Mouse (Mus musculus): Measurements from ENCODE around the gene Adamtsl1.

Adamtsl1 gene

DNA sequence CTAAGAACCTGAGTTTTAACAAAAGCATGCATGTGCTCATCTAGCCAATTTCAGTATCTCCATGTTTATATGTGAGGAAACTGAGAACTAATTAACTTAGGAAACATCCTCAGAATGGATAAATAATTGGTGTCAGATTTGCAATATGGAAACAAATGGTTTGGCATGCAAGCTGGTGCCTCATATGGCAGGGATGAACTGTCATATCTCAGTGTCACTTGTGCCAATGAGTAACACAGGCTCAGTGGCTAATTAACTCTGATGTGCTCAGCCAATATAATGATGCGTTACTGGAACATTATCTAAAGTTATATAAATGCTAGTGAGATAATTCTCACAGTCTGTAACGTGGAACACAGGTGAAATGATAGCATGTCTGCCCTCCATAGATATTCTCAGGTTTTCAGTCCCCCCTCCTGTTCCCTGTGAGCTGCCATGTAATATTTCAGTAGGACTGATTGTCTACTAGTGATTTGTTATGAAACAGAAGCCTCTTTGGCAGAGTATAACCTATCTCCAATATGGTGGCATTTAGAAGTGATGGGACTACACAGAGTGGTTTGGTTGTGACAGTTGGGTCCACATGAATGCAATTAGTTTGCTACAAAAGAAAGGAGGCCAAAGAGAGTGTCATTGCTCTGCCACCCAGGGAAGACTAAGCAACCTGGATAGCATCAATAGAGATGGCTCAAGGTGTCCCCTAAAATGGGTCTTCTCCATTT, 376.1 kb downstream of the Adamtsl1 start:
- ATAC-seq (ENCODE audit: insufficient number of reproducible peaks, low FRiP score, low TSS enrichment) = no peak

DNA sequence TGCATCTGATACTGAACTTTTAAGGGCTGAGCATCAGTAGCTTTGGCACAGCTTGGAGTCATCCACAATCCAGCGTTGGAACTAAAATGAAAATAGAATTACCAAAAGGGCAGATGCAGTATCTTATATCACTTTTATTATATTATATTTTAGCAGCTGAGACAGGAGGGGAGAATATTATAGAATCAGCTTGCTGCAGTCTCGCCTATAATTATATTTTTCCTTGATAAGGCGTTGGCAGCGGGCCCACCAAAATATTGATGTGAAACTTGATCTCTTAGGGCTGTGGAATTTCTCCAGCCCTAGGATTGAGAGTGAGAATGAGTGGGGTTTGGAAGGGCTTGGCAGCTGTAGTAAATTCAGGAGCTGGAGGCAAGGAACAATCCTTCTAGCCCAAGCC, 387.3 kb downstream of the Adamtsl1 start:
- no peak for ATAC-seq (ENCODE audit: insufficient number of reproducible peaks, low FRiP score, low TSS enrichment)

DNA sequence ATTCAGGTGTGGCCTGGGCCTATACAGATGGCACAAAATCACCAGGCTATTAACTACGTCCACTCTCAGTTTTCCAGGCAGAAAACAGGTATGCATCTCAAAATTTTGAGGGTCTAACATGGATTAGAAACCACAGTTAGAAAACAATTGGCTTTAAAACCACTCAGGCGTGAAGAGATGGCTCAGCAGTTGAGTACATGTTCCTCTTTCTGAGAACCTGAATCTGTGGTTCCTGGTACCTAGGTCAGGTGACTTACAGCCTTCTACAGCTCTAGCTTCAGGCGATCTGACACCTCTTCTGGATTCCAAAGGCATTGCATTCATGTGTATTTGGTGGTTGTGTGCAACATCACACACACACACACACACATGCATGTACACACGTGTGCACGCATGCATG, 390.2 kb downstream of the Adamtsl1 start:
- ATAC-seq (ENCODE audit: insufficient number of reproducible peaks, low FRiP score, low TSS enrichment) = no peak

DNA sequence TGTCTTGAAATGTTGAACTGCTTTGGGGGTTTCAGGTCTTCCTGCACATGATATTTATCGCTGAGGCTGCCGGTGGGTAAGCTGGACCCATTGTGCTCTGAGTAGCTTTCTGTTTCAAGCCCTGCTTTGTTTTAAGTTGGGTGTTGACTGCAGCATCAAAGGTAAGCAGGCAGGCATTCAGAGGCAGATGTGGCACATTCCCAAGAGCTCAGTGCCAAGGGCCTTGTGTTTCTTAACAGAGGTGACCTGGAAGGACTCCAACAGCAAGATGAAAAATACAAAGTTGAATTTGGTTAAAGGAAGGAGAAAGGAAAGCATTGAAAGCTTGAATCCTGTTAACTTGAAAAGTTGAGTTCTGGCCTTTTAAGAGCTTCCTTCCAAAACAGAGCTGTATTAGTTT, 402.1 kb downstream of the Adamtsl1 start:
- no peak for ATAC-seq (ENCODE audit: insufficient number of reproducible peaks, low FRiP score, low TSS enrichment)

DNA sequence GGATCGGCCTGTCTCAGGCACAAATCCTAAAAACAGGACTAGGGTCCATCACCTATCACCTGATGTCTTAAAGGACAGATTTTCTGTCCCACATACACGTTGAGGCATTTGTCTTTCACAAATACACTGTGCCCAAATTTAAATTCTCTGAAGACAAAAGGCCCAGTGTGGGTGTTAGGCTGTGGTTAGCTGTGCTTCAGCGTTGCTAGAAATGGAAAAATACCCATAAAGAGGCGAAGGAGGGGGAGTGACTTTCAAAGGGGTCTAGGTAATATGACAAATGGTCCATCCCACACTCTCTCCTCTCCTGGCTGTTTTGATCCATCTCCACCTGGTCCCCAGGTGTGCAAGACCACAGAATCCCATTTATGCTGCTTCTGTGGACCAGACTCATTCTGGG, 404.4 kb downstream of the Adamtsl1 start:
- no peak for ATAC-seq (ENCODE audit: insufficient number of reproducible peaks, low FRiP score, low TSS enrichment)

GRCm38 (mm10) chr4:85920474-85920873, 406.5 kb downstream of the Adamtsl1 start:
- ATAC-seq (ENCODE audit: insufficient number of reproducible peaks, low FRiP score, low TSS enrichment) = no peak

- no peak for ATAC-seq (ENCODE audit: insufficient number of reproducible peaks, low FRiP score, low TSS enrichment)
Observed at GRCm38 (mm10) chr4:85922741-85923140, 408.8 kb downstream of the Adamtsl1 start.

DNA sequence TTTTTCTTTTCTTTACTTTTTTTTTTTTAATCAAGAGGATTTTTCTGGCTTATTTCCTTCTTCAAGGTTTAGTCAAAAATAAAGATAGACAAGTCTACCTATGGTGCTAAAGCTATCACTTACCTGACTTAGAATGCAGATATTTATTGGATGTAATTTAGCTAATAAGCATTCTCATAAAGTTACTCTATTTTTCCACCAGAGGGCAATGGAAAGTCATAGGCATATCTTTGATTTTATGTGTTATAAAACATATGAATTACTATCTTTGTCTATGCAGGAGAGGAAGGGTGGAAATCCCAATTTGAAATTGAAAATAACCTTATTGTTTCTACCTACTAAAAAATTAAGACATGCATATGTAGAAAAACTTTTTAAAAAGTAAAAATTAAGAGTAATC, 418.2 kb downstream of the Adamtsl1 start:
- ATAC-seq (ENCODE audit: insufficient number of reproducible peaks, low FRiP score, low TSS enrichment) = no peak

DNA sequence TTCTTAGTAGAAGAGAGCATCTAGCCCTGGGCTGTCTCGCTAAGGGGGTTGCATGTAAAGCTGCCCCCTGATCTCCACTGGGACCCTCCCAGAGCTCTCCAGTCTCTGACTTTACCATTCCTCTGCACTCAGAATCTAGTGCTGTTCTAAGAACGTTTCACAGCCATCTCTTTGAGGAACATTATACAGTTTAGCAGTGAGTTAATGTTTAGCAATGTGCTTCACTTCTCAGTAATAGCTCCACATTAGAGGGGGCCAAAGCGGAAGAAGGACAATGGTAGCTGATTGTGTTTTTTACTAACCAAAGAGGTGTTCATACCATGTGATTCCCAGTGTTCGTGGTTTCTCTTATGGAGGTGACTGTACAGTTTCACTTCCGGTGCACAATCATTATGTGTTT, 425.5 kb downstream of the Adamtsl1 start:
- no peak for ATAC-seq (ENCODE audit: insufficient number of reproducible peaks, low FRiP score, low TSS enrichment)

DNA sequence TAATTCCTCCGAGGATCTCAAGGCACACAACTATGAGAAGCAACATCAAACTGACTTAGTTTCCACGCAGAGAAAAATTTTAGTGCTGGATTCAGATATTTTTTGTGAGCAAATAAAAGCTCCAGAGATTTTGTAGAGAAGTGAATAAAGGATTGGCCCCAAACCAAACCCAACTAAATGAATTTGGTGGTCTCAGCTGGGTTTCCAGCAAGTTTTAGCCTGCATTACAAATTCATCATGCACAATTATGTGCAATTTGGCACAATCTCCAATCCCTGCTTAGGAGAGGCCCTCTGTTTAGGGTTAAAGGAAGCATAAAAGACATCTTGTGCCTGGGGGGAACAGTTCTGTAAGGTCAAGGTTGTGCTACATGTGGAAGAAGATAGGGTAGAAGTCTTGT, 427.9 kb downstream of the Adamtsl1 start:
- no peak for ATAC-seq (ENCODE audit: insufficient number of reproducible peaks, low FRiP score, low TSS enrichment)

- no peak for ATAC-seq (ENCODE audit: insufficient number of reproducible peaks, low FRiP score, low TSS enrichment)
Observed at GRCm38 (mm10) chr4:85953590-85953989, 439.6 kb downstream of the Adamtsl1 start.

GRCm38 (mm10) chr4:85955387-85955786, 441.4 kb downstream of the Adamtsl1 start:
- no peak for ATAC-seq (ENCODE audit: insufficient number of reproducible peaks, low FRiP score, low TSS enrichment)

- ATAC-seq (ENCODE audit: insufficient number of reproducible peaks, low FRiP score, low TSS enrichment) = no peak
Observed at GRCm38 (mm10) chr4:85957266-85957665, 443.3 kb downstream of the Adamtsl1 start.

- no peak for ATAC-seq (ENCODE audit: insufficient number of reproducible peaks, low FRiP score, low TSS enrichment)
Observed at GRCm38 (mm10) chr4:85957879-85958278, 443.9 kb downstream of the Adamtsl1 start.

DNA sequence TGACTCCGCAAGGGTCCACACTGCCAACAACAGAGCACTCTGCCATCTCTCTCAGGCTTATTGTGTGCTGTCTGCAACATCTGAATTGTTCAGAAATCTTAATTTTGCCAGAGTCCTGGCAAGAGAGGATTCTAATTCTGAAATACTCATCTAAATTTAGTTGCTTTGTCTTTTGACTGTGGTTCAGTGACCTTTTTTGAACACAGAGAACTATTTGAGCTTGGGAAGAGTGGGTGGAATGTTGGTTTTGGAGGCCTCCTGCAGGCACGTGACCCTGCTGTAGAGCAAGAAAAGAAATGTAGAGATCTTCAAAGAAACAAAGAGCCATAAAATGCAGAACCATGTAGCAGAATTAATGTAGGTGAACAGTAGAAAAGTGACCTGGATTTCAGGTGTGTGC, 445.0 kb downstream of the Adamtsl1 start:
- no peak for ATAC-seq (ENCODE audit: insufficient number of reproducible peaks, low FRiP score, low TSS enrichment)

GRCm38 (mm10) chr4:85976188-85976587, 462.2 kb downstream of the Adamtsl1 start:
- no peak for ATAC-seq (ENCODE audit: insufficient number of reproducible peaks, low FRiP score, low TSS enrichment)

DNA sequence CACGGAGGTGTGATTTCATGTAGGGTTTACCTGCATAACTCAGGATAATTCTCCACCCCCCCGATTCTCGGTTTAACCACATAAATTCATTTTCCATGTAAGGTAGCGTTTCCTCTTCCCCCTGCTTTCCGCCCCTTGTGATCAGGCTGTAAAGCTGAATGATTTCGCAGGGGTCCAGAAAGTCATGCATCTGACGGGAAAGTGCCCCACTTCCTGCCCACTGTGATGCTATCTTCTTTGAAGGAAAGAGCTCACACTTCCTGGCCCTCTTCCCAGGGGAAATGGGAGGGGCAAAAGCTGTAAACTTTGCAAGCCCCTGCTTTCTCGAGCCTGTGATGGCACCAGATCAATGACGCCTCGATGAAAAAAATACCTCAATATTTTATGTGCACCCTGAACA, 465.2 kb downstream of the Adamtsl1 start:
- no peak for ATAC-seq (ENCODE audit: insufficient number of reproducible peaks, low FRiP score, low TSS enrichment)

DNA sequence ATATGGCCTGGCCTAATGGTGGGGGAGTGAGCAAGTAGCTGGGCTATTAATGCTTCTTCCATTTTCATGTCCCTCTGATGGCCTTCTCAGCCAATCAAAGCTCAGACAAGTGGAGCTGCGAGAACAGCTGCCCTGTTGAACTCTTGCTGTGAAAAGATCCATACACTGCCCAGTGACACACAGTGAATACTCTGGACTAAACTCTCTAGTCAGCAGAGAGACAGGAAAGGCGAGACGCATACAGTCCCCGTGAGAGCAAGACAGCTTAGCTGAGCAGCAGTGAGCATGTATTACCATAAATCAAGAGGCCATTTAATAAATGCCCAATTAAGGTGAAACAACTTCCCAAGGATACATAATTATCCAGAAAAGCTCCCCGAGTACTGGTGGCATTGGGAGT, 492.6 kb downstream of the Adamtsl1 start:
- ATAC-seq (ENCODE audit: insufficient number of reproducible peaks, low FRiP score, low TSS enrichment) = no peak

GRCm38 (mm10) chr4:86013640-86014039, 499.7 kb downstream of the Adamtsl1 start:
- ATAC-seq (ENCODE audit: insufficient number of reproducible peaks, low FRiP score, low TSS enrichment) = no peak

DNA sequence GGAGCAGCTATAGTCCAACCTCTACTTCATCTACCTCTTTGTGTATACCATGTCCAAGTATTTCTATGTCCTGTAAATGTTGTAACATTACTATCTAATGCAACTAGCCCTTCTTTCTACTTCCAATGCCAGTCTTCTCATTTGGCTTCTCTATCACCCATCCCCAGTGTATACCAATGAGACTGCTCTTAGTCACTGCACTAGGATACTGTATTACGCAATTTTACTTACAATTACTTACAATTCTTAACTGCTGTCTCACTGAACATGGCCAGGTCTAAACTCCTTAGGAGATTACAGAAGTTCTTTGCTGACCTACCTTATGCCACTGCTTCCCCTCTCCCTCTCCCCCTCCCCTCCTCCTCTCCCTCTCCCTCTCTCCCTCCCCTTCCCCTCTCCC, 505.0 kb downstream of the Adamtsl1 start:
- no peak for ATAC-seq (ENCODE audit: insufficient number of reproducible peaks, low FRiP score, low TSS enrichment)

DNA sequence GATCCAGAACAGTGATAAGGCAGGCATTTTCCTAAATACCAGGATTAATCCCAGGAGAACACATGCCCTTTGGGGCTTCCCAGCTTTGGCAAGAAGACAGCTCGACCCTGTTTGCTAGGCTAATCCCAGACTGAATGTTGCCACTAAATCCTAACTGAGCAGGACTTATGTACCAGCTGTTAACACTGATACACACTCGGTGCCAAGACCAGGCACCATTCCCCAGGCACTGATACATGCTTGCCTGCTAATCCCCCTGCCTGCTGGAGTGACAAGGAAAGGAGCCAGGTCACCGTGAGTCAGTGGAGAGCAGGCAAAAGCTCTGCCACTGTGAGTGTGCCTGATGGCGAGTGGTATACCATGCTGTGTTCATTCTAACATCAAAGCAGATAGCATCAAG, 505.6 kb downstream of the Adamtsl1 start:
- no peak for ATAC-seq (ENCODE audit: insufficient number of reproducible peaks, low FRiP score, low TSS enrichment)

- ATAC-seq (ENCODE audit: insufficient number of reproducible peaks, low FRiP score, low TSS enrichment) = no peak
Observed at GRCm38 (mm10) chr4:86020372-86021090, 506.6 kb downstream of the Adamtsl1 start.

All from cerebellum, adult (tissue).